ENCODE assay signal across 7 mouse cellular contexts in the genomic region with DNA sequence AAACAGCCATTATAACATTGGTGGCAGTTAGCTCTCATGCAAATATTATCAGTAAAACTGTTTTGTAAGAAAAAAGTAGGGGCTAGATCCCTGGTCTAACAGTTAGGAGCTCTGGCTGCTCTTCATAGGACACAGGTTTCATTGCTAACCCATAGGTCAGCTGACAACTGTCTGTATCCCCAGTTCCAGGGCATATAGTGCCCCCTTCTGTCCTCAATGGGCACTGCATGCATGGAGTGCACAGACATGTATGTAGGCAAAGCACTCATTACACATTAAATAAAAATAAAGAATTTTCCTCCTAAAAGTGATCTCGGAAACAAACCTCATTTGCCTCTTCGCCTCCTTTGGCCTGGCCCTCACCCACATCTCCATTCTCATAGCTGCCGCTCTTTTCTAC.
DNase-seq lines count a peak whose midpoint lies in the region; ATAC-seq and TF ChIP-seq lines count a peak whose summit lies in the region.

No protein-coding gene starts in this region.

- no peak overlapping the region for H3K9ac ChIP-seq in ES-Bruce4 (ENCODE audit: low read depth, poor library complexity, severe bottlenecking)
- H3K9ac ChIP-seq in kidney, embryonic 15.5 days, result no peak overlapping the region
- H3K9ac ChIP-seq in forebrain, embryonic 12.5 days, result no peak overlapping the region

- TF ChIP-seq POLR2A in ES-Bruce4 (IDR thresholded peaks at IDR 0.05; ENCODE audit: insufficient read depth, low read length), result no peak

- ATAC-seq in kidney, embryonic 15.5 days (replicated peaks; ENCODE audit: low FRiP score), result 0 out of 2 replicates have a peak, but pooled peaks have one; percentile 25
- no peak for ATAC-seq in forebrain, embryonic 12.5 days (ENCODE audit: low FRiP score)

- TF ChIP-seq EP300 in ES-Bruce4 (IDR thresholded peaks at IDR 0.05; ENCODE audit: insufficient read depth, low read depth, low read length), result no peak

- H3K27me3 ChIP-seq in ES-Bruce4 (ENCODE audit: control insufficient read depth, insufficient read depth, low read length, poor library complexity, severe bottlenecking), result no peaks in the 10 kb centered on the region
- H3K27me3 ChIP-seq in kidney, embryonic 15.5 days, result no peaks in the 10 kb centered on the region
- no peaks in the 10 kb centered on the region; the same call in 1 of the 2 replicates for H3K27me3 ChIP-seq in splenic B cell, adult 2 months (ENCODE audit: control insufficient read depth, insufficient read depth, low read length, poor library complexity, severe bottlenecking)
- no peaks in the 10 kb centered on the region for H3K27me3 ChIP-seq in forebrain, embryonic 12.5 days

- peak; percentile 73 for TF ChIP-seq CTCF in layer of hippocampus, adult 2 months (conservative IDR thresholded peaks at IDR 0.05)
- peak; percentile 45 for TF ChIP-seq CTCF in ES-Bruce4 (IDR thresholded peaks at IDR 0.05; ENCODE audit: low read depth, low read length)

- H3K4me2 ChIP-seq in kidney, embryonic 15.5 days, result no peak overlapping the region
- no peak overlapping the region for H3K4me2 ChIP-seq in forebrain, embryonic 12.5 days

- 97% methylated on average over 3 of the region's 3 CpGs for WGBS in kidney, embryonic 15.5 days
- 93% methylated on average over 3 of the region's 3 CpGs for WGBS in forebrain, embryonic 12.5 days

- no peaks in the 10 kb centered on the region for H3K36me3 ChIP-seq in ES-Bruce4 (ENCODE audit: control insufficient read depth, insufficient read depth, low read length, poor library complexity, severe bottlenecking)
- H3K36me3 ChIP-seq in kidney, embryonic 15.5 days, result no peaks in the 10 kb centered on the region
- H3K36me3 ChIP-seq in splenic B cell, adult 2 months (ENCODE audit: control insufficient read depth, insufficient read depth, low read length, poor library complexity, severe bottlenecking), result peaks cover 11% of the 10 kb centered on the region
- H3K36me3 ChIP-seq in forebrain, embryonic 12.5 days (replicated peaks), result no peaks in the 10 kb centered on the region

- no peaks in the 10 kb centered on the region for H3K4me1 ChIP-seq in ES-Bruce4 (ENCODE audit: control insufficient read depth, insufficient read depth, low read length)
- H3K4me1 ChIP-seq in kidney, embryonic 15.5 days, result 0 out of 2 replicates have a peak, but pooled peaks cover 13% of the 10 kb centered on the region
- H3K4me1 ChIP-seq in forebrain, embryonic 12.5 days, result peaks cover 12% of the 10 kb centered on the region

- no peak for DNase-seq in layer of hippocampus, adult 2 months (ENCODE audit: low spot score in 2 of 2)
- no peak for DNase-seq in layer of hippocampus, postnatal 36 days
- DNase-seq in ZHBTc4 (ENCODE audit: low read depth, low spot score), result peak; percentile 63
- peak; percentile 60 for DNase-seq in splenic B cell, adult 2 months (ENCODE audit: low read depth, low spot score)

- no peak overlapping the region for H3K27ac ChIP-seq in layer of hippocampus, adult 2 months
- H3K27ac ChIP-seq in ES-Bruce4 (ENCODE audit: insufficient read depth, low read length), result no peak overlapping the region
- no peak overlapping the region for H3K27ac ChIP-seq in kidney, embryonic 15.5 days
- H3K27ac ChIP-seq in forebrain, embryonic 12.5 days, result no peak overlapping the region

- H3K9me3 ChIP-seq in ES-Bruce4 (replicated peaks; ENCODE audit: control insufficient read depth, insufficient read depth, low read length, poor library complexity, severe bottlenecking), result no peaks in the 10 kb centered on the region
- no peaks in the 10 kb centered on the region for H3K9me3 ChIP-seq in kidney, embryonic 15.5 days (replicated peaks)
- H3K9me3 ChIP-seq in forebrain, embryonic 12.5 days, result no peaks in the 10 kb centered on the region

- H3K4me3 ChIP-seq in layer of hippocampus, adult 2 months, result no peak overlapping the region
- no peak overlapping the region for H3K4me3 ChIP-seq in ES-Bruce4 (ENCODE audit: low read depth, low read length)
- H3K4me3 ChIP-seq in kidney, embryonic 15.5 days (replicated peaks), result no peak overlapping the region
- H3K4me3 ChIP-seq in forebrain, embryonic 12.5 days (replicated peaks), result no peak overlapping the region

Comparison
In these comparisons a context has a peak if more than half of its experiments do, and no peak if none do; other contexts are left out.
1. DNase-seq: peak in ZHBTc4 (single experiment) and splenic B cell, adult 2 months (single experiment); none in layer of hippocampus, adult 2 months (0 of 2) and layer of hippocampus, postnatal 36 days (0 of 2).